Mouse (Mus musculus): Measurements from ENCODE around the gene Tlx2.

GRCm38 (mm10) chr6:83070247-83070310, at the start of gene Tlx2:
- TF ChIP-seq CTCF (IDR thresholded peaks at IDR 0.05; ENCODE audit: borderline replicate concordance, insufficient read depth, low read depth, low read length) (no peak), POLR2A (IDR thresholded peaks at IDR 0.05; ENCODE audit: borderline replicate concordance, insufficient read depth, low read length) (no peak)
